Mouse (Mus musculus) activated CD4-positive, CD25-positive, alpha-beta regulatory T cell, adult 9 weeks (primary cell): Measurements from ENCODE around the gene Tmem185b. TPM values are rescaled to one million over a fixed set of nuclear protein-coding genes. Genes with fewer than 3 reads are reported as not detected.

Source experiments
- polyA plus RNA-seq: library from polyadenylated mRNA; unstranded; fragments of 100-300 nt; shearing (Covaris generic); gene quantifications from one replicate; pipeline ENCODE4 v1.2.1, GENCODE M21; 2017

Gene Tmem185b
- 24.4 TPM for polyA plus RNA-seq

GRCm38 (mm10) chr1:119525689-119526591 lies at the start of gene Tmem185b:
Tmem185b (plus strand) TSS chr1:119526160.

GRCm38 (mm10) chr1:119504260-119505062 lies 21.5 kb upstream of the Tmem185b start, which contains the start of gene Ralb:
Ralb (minus strand) TSS chr1:119504794.

Other genes with a start within 250 kb of the Tmem185b start
- gene Inhbb, start 103.9 kb upstream of the Tmem185b start, polyA plus RNA-seq: not detected
- 22.7 TPM for gene Ralb, start 21.4 kb upstream of the Tmem185b start, polyA plus RNA-seq
- gene Epb41l5, start 122.8 kb downstream of the Tmem185b start, polyA plus RNA-seq: 1.8 TPM